8 mouse cellular contexts compared by ENCODE assay signal in the genomic region with DNA sequence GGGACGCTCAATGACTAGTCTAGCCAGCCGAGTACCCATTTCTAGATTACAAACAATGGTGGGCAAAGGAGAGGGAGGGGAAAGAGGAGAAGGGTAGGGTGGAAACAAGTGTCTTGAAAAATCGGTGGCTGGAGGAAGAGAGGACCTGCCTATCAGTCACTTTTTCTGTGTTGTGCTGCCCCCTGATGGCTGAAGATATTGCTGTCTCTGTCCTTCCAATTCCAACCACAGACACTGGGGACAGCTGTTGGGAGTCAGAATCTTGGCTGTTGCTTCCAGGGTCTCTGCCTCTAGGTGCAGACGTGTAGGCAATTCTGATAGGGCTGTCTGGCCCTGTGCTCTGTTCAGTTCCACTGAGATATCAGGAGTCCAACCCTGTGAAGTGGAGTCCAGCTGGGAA. TPM values are rescaled to one million over a fixed set of nuclear protein-coding genes. Genes with fewer than 3 reads are reported as not detected.
DNase-seq lines count a peak whose midpoint lies in the region; ATAC-seq and TF ChIP-seq lines count a peak whose summit lies in the region.

No protein-coding gene starts in this region.

- no peaks in the 10 kb centered on the region for H3K36me3 ChIP-seq in ES-E14 (ENCODE audit: control insufficient read depth, insufficient read depth, low read length, poor library complexity, severe bottlenecking)
- no peaks in the 10 kb centered on the region for H3K36me3 ChIP-seq in forebrain, embryonic 16.5 days (ENCODE audit: control insufficient read depth, insufficient read depth)
- H3K36me3 ChIP-seq in lung, embryonic 16.5 days (ENCODE audit: control insufficient read depth, insufficient read depth, low read length), result peaks cover 3% of the 10 kb centered on the region; the same call in 1 of the 2 replicates

- H3K4me2 ChIP-seq in forebrain, embryonic 16.5 days (ENCODE audit: low read length), result no peak overlapping the region
- H3K4me2 ChIP-seq in lung, embryonic 16.5 days (ENCODE audit: low read depth, low read length), result no peak overlapping the region

- H3K4me1 ChIP-seq in ES-E14 (ENCODE audit: control insufficient read depth in 2 of 2, insufficient read depth in 2 of 2, low read length in 2 of 2, poor library complexity in 1 of 2), result peaks cover 0 to 8% of the 10 kb centered on the region in 2 experiments; a peak in 1 of 4 replicates
- peaks cover 2% of the 10 kb centered on the region; the same call in 1 of the 2 replicates for H3K4me1 ChIP-seq in forebrain, embryonic 16.5 days (replicated peaks; ENCODE audit: control insufficient read depth, insufficient read depth, low read length)
- no peaks in the 10 kb centered on the region for H3K4me1 ChIP-seq in lung, embryonic 16.5 days (replicated peaks; ENCODE audit: control insufficient read depth, insufficient read depth, low read length)

- H3K9me3 ChIP-seq in ES-E14 (ENCODE audit: control insufficient read depth, insufficient read depth, low read depth, low read length), result no peaks in the 10 kb centered on the region
- no peaks in the 10 kb centered on the region for H3K9me3 ChIP-seq in forebrain, embryonic 16.5 days (ENCODE audit: control insufficient read depth, low read length)
- no peaks in the 10 kb centered on the region for H3K9me3 ChIP-seq in lung, embryonic 16.5 days (ENCODE audit: control insufficient read depth, low read length)

- no peaks in the 10 kb centered on the region for H3K27me3 ChIP-seq in forebrain, embryonic 16.5 days (replicated peaks; ENCODE audit: control insufficient read depth, insufficient read depth, low read length)
- H3K27me3 ChIP-seq in lung, embryonic 16.5 days (ENCODE audit: control insufficient read depth, insufficient read depth, low read depth, low read length), result no peaks in the 10 kb centered on the region

- no peak overlapping the region for H3K4me3 ChIP-seq in ES-E14 (ENCODE audit: insufficient read depth in 1 of 2, low read depth in 1 of 2, low read length in 2 of 2, poor library complexity in 1 of 2, severe bottlenecking in 1 of 2)
- no peak overlapping the region for H3K4me3 ChIP-seq in forebrain, embryonic 16.5 days (replicated peaks; ENCODE audit: low read length)
- no peak overlapping the region for H3K4me3 ChIP-seq in lung, embryonic 16.5 days (ENCODE audit: low read length)

- no peak overlapping the region for H3K9ac ChIP-seq in ES-E14 (ENCODE audit: insufficient read depth, low read depth, low read length, poor library complexity, severe bottlenecking)
- no peak overlapping the region; the same call in 1 of the 2 replicates for H3K9ac ChIP-seq in forebrain, embryonic 16.5 days (replicated peaks; ENCODE audit: low read depth, low read length)
- no peak overlapping the region for H3K9ac ChIP-seq in lung, embryonic 16.5 days (ENCODE audit: low read length)

- H3K27ac ChIP-seq in ES-E14 (ENCODE audit: insufficient read depth, low read depth, low read length, poor library complexity, severe bottlenecking), result no peak overlapping the region
- no peak overlapping the region for H3K27ac ChIP-seq in forebrain, embryonic 16.5 days (ENCODE audit: low read length)
- no peak overlapping the region for H3K27ac ChIP-seq in lung, embryonic 16.5 days (ENCODE audit: low read length)

- in situ Hi-C loops in ES-E14 (cut with MboI; ENCODE audit: low sequenced_read_pairs in 2 of 2, unreplicated experiment in 2 of 2), result no loop called here

- DNase-seq in ES-E14 (ENCODE audit: low read depth, low spot score), result peak; percentile 84
- DNase-seq in cerebellum, adult 11-12 months, result peak; percentile 69
- DNase-seq in layer of hippocampus, adult 9-10 months (ENCODE audit: low spot score), result peak; percentile 99
- peak; percentile 75 for DNase-seq in ovary, postnatal 10 days (ENCODE audit: low spot score)
- DNase-seq in thymus, postnatal 0 days (ENCODE audit: low spot score), result peak; percentile 85

- 4% methylated on average over 4 of the region's 4 CpGs for WGBS in forebrain, embryonic 16.5 days
- 4% methylated on average over 4 of the region's 4 CpGs for WGBS in lung, embryonic 16.5 days

- peak; percentile 93 for ATAC-seq in forebrain, embryonic 16.5 days
- peak; percentile 84 to 86 for ATAC-seq in hematopoietic stem cell, adult 5-6 weeks (replicated peaks in 1 of 2; ENCODE audit: insufficient read depth in 1 of 2, low FRiP score in 2 of 2, low TSS enrichment in 1 of 2, low read depth in 1 of 2, poor library complexity in 2 of 2, severe bottlenecking in 2 of 2)
- ATAC-seq in lung, embryonic 16.5 days (ENCODE audit: low read depth), result peak; percentile 87

TF ChIP-seq in ES-E14, 5 proteins besides CTCF, POLR2A, EP300 and RAD21:
- TF ChIP-seq ZNF384 (IDR thresholded peaks at IDR 0.05; ENCODE audit: low read depth, low read length) (no peak), ZC3H11A (IDR thresholded peaks at IDR 0.05; ENCODE audit: borderline replicate concordance, low read depth, low read length) (peak; percentile 90; the same call in 1 of the 2 replicates), HCFC1 (IDR thresholded peaks at IDR 0.05; ENCODE audit: borderline replicate concordance, insufficient read depth, low read length) (peak; percentile 39; the same call in 1 of the 2 replicates)

RNA-seq across cellular contexts. Expression of a gene that starts 21.9 kb away (rescaled TPM):
- 41.8 and 58.4 TPM in 2 replicates for total RNA-seq in ES-E14 (2012; rRNA removed)
- 4.9 and 5.4 TPM in 2 replicates for polyA plus RNA-seq in forebrain, embryonic 16.5 days (2015; fragmentation: Nextera tagmentation; extraction: Ambion mirVana)
- total RNA-seq in hematopoietic stem cell, adult 5-6 weeks (2017), result 61.1 and 113 TPM in 2 replicates
- polyA plus RNA-seq in lung, embryonic 16.5 days (2015; fragmentation: Nextera tagmentation; extraction: Ambion mirVana), result 75.8 and 82.9 TPM in 2 replicates
- polyA plus RNA-seq in thymus, postnatal 0 days (2015; fragmentation: Nextera tagmentation; extraction: Ambion mirVana), result 62.4 and 63.4 TPM in 2 replicates

RNA-seq across cellular contexts. Expression of a gene that starts 32.2 kb away (rescaled TPM):
- 4.3 and 4.8 TPM in 2 replicates for total RNA-seq in ES-E14 (2012; rRNA removed)
- 16.9 and 17.0 TPM in 2 replicates for polyA plus RNA-seq in forebrain, embryonic 16.5 days (2015; fragmentation: Nextera tagmentation; extraction: Ambion mirVana)
- total RNA-seq in hematopoietic stem cell, adult 5-6 weeks (2017), result 7.6 and 9.8 TPM in 2 replicates
- polyA plus RNA-seq in lung, embryonic 16.5 days (2015; fragmentation: Nextera tagmentation; extraction: Ambion mirVana), result 17.5 and 20.0 TPM in 2 replicates
- polyA plus RNA-seq in thymus, postnatal 0 days (2015; fragmentation: Nextera tagmentation; extraction: Ambion mirVana), result 11.8 and 13.9 TPM in 2 replicates

RNA-seq across cellular contexts. Expression of a gene that starts 32.2 kb away (rescaled TPM):
- total RNA-seq in ES-E14 (2012; rRNA removed), result 20.2 and 39.6 TPM in 2 replicates
- 4.1 and 5.0 TPM in 2 replicates for polyA plus RNA-seq in forebrain, embryonic 16.5 days (2015; fragmentation: Nextera tagmentation; extraction: Ambion mirVana)
- total RNA-seq in hematopoietic stem cell, adult 5-6 weeks (2017), result 12.4 and 17.1 TPM in 2 replicates
- polyA plus RNA-seq in lung, embryonic 16.5 days (2015; fragmentation: Nextera tagmentation; extraction: Ambion mirVana), result 18.6 and 20.1 TPM in 2 replicates
- polyA plus RNA-seq in thymus, postnatal 0 days (2015; fragmentation: Nextera tagmentation; extraction: Ambion mirVana), result 8.4 and 10.5 TPM in 2 replicates

RNA-seq across cellular contexts. Expression of a gene that starts 44.5 kb away (rescaled TPM):
- total RNA-seq in ES-E14 (2012; rRNA removed), result not detected in 2 replicates
- polyA plus RNA-seq in forebrain, embryonic 16.5 days (2015; fragmentation: Nextera tagmentation; extraction: Ambion mirVana), result 0.39 and 0.52 TPM in 2 replicates
- not detected in 2 replicates for total RNA-seq in hematopoietic stem cell, adult 5-6 weeks (2017)
- polyA plus RNA-seq in lung, embryonic 16.5 days (2015; fragmentation: Nextera tagmentation; extraction: Ambion mirVana), result not detected in 2 replicates
- 0.14 and 0.23 TPM in 2 replicates for polyA plus RNA-seq in thymus, postnatal 0 days (2015; fragmentation: Nextera tagmentation; extraction: Ambion mirVana)

RNA-seq across cellular contexts. Expression of a gene that starts 50.8 kb away (rescaled TPM):
- total RNA-seq in ES-E14 (2012; rRNA removed), result 56.4 and 57.7 TPM in 2 replicates
- 34.6 and 38.0 TPM in 2 replicates for polyA plus RNA-seq in forebrain, embryonic 16.5 days (2015; fragmentation: Nextera tagmentation; extraction: Ambion mirVana)
- 93.9 and 95.8 TPM in 2 replicates for total RNA-seq in hematopoietic stem cell, adult 5-6 weeks (2017)
- 45.6 and 46.8 TPM in 2 replicates for polyA plus RNA-seq in lung, embryonic 16.5 days (2015; fragmentation: Nextera tagmentation; extraction: Ambion mirVana)
- 43.9 and 44.1 TPM in 2 replicates for polyA plus RNA-seq in thymus, postnatal 0 days (2015; fragmentation: Nextera tagmentation; extraction: Ambion mirVana)
